Mouse (Mus musculus) C2C12 (cell line): ENCODE results near the gene Sirpa. TPM values are rescaled to one million over a fixed set of nuclear protein-coding genes. Genes with fewer than 3 reads are reported as not detected.

Experiments
- H3K27me3 ChIP-seq: one replicate; pipeline ENCODE4 v1.6.1; 2011; ENCODE audit not compliant: control insufficient read depth, insufficient read depth, insufficient read length
- H3K36me3 ChIP-seq: one replicate; pipeline ENCODE4 v1.6.1; 2011; ENCODE audit not compliant: control insufficient read depth, insufficient read depth
- H3K4me3 ChIP-seq: one replicate; pipeline ENCODE4 v1.5.1; 2011; ENCODE audit warnings: mild to moderate bottlenecking, control low read depth; ENCODE audit not compliant: poor library complexity, insufficient read depth, severe bottlenecking
- H3K79me2 ChIP-seq: one replicate; pipeline ENCODE4 v1.6.1; 2011; ENCODE audit not compliant: control insufficient read depth, insufficient read depth
- H3K79me3 ChIP-seq: one replicate; pipeline ENCODE4 v1.6.1; 2011; ENCODE audit warnings: low read depth, control low read depth
- H3ac ChIP-seq: one replicate; pipeline ENCODE3; 2011; ENCODE audit warnings: low read depth; ENCODE audit not compliant: control insufficient read depth, insufficient read length
- CEBPB ChIP-seq: IDR thresholded peaks from one replicate; pipeline ENCODE4 v1.6.1; 2011; ENCODE audit warnings: low read depth, mild to moderate bottlenecking, control low read depth, moderate library complexity
- CTCF ChIP-seq: IDR thresholded peaks from one replicate; pipeline ENCODE4 v1.5.1; 2011; ENCODE audit not compliant: control insufficient read depth, insufficient read depth, insufficient read length
- FOSL1 ChIP-seq: IDR thresholded peaks from one replicate; pipeline ENCODE4 v1.8.0; 2011; ENCODE audit warnings: mild to moderate bottlenecking, low read length; ENCODE audit not compliant: poor library complexity, insufficient read depth, severe bottlenecking
- MAX ChIP-seq: IDR thresholded peaks from one replicate; pipeline ENCODE4 v1.6.1; 2011; ENCODE audit warnings: mild to moderate bottlenecking, control low read depth
- MYOD1 ChIP-seq: IDR thresholded peaks from one replicate; pipeline ENCODE4 v1.6.1; 2011; ENCODE audit warnings: low read depth; ENCODE audit not compliant: control insufficient read depth, insufficient read length
- MYOG ChIP-seq: IDR thresholded peaks from one replicate; pipeline ENCODE4 v1.6.1; 2011; ENCODE audit not compliant: control insufficient read depth, insufficient read length; ENCODE audit errors: extremely low read depth
- USF1 ChIP-seq: IDR thresholded peaks from one replicate; pipeline ENCODE4 v1.6.1; 2011; ENCODE audit warnings: low read depth, mild to moderate bottlenecking, control low read depth, moderate library complexity
- polyA plus RNA-seq: library from polyadenylated mRNA; unstranded; fragments of >200 nt; fragmentation: generic; extraction: Trizol; gene quantifications from one replicate; pipeline ENCODE4 v1.2.1, GENCODE M21; 2012; ENCODE audit warnings: missing spikeins

The Sirpa gene
- polyA plus RNA-seq, 1 experiment: 0.12 TPM

- Histone ChIP-seq H3K36me3 (no peaks in the 10 kb centered on the region), H3K79me3 (no peaks in the 10 kb centered on the region), H3K79me2 (no peaks in the 10 kb centered on the region), H3K27me3 (peaks cover 48% of the 10 kb centered on the region), H3ac (no peak overlapping the region), H3K4me3 (no peak overlapping the region)
- TF ChIP-seq MYOD1 (no peak), FOSL1 (no peak), CTCF (no peak), MYOG (no peak), MAX (no peak), USF1 (no peak), CEBPB (no peak)
Observed at GRCm38 (mm10) chr2:129595661-129596209, 3.1 kb downstream of the Sirpa start.

GRCm38 (mm10) chr2:129596555-129597172, 4.0 kb downstream of the Sirpa start:
- TF ChIP-seq MAX: no peak
- no peak for TF ChIP-seq CEBPB
- no peak for TF ChIP-seq CTCF
- TF ChIP-seq USF1: no peak
- TF ChIP-seq MYOD1: no peak
- no peak for TF ChIP-seq MYOG
- no peak for TF ChIP-seq FOSL1
- peaks cover 43% of the 10 kb centered on the region for H3K27me3 ChIP-seq
- no peaks in the 10 kb centered on the region for H3K36me3 ChIP-seq
- no peaks in the 10 kb centered on the region for H3K79me2 ChIP-seq
- no peaks in the 10 kb centered on the region for H3K79me3 ChIP-seq
- H3ac ChIP-seq: no peak overlapping the region
- no peak overlapping the region for H3K4me3 ChIP-seq

- TF ChIP-seq USF1: no peak
- no peak for TF ChIP-seq MYOD1
- no peak for TF ChIP-seq MYOG
- TF ChIP-seq CTCF: no peak
- no peak for TF ChIP-seq MAX
- Histone ChIP-seq H3K27me3 (peaks cover 34% of the 10 kb centered on the region), H3K4me3 (no peak overlapping the region), H3K79me3 (no peaks in the 10 kb centered on the region), H3ac (no peak overlapping the region), H3K36me3 (no peaks in the 10 kb centered on the region), H3K79me2 (no peaks in the 10 kb centered on the region)
Observed at GRCm38 (mm10) chr2:129597581-129597980, 4.9 kb downstream of the Sirpa start.

- no peak overlapping the region for H3ac ChIP-seq
- no peak overlapping the region for H3K4me3 ChIP-seq
- peaks cover 29% of the 10 kb centered on the region for H3K27me3 ChIP-seq
- no peaks in the 10 kb centered on the region for H3K36me3 ChIP-seq
- no peaks in the 10 kb centered on the region for H3K79me2 ChIP-seq
- H3K79me3 ChIP-seq: no peaks in the 10 kb centered on the region
- TF ChIP-seq MYOD1 (no peak), MAX (no peak), CEBPB (no peak), FOSL1 (no peak), USF1 (no peak), CTCF (no peak), MYOG (no peak)
Observed at GRCm38 (mm10) chr2:129598094-129598493, 5.5 kb downstream of the Sirpa start.

- peaks cover 15% of the 10 kb centered on the region for H3K27me3 ChIP-seq
- H3K36me3 ChIP-seq: no peaks in the 10 kb centered on the region
- TF ChIP-seq CEBPB (no peak), FOSL1 (no peak), CTCF (no peak), MYOG (no peak), MYOD1 (no peak), USF1 (no peak), MAX (no peak)
- H3ac ChIP-seq: no peak overlapping the region
- no peak overlapping the region for H3K4me3 ChIP-seq
- no peaks in the 10 kb centered on the region for H3K79me3 ChIP-seq
- H3K79me2 ChIP-seq: no peaks in the 10 kb centered on the region
Observed at GRCm38 (mm10) chr2:129599231-129600084, 6.8 kb downstream of the Sirpa start.
